Mouse (Mus musculus): ENCODE data around the gene D930048N14Rik.
A peak's percentile ranks its signal among the peaks of the same experiment; 100 is the strongest.

D930048N14Rik gene

DNA sequence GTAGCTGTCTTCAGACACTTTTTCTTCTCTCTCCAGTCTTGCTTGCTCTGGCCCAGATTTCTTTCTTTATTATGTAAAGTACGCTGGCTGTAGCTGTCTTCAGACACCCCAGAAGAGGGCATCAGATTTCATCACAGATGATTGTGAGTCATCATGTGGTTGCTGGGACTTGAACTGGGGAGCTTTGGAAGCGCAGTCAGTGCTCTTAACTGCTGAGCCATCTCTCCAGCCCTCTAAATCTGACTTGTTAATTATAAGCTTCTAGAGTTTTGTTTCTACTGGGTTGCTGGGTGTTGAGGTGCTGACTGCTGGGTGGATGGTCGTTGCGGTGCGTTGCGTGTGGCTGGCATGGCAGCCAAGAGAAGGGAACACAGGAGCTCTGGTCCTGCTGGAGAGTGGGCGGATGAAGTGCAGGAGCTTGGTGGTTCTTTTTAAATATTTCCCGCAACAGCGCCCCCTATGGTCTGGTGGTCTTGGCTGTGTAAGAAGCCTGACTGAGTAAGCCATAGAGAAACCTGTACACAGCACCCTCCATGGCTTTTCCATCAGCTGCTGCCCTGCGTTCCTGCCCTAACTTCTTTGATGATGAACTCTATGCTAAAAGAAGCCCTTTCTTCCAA, 52.7 kb downstream of the D930048N14Rik start:
- peak; percentile 53 to 65 for DNase-seq

DNA sequence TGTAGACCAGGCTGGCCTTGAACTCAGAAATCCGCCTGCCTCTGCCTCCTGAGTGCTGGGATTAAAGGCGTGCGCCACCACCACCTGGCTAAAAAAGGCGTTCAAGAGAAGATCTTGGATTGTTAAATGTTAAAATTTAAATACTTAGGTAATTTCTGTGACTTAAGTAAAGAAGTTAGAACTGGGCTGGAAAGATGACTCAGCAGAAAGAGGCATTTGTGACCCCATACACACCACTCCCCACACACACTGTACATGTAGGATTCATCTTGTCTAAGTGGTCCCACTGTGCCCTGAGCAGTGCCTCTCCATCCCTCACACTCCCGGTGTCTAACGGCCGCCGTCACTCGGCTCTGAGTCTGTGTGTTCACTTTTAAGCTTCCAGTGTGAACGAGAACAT, 55.7 kb downstream of the D930048N14Rik start:
- no peak for DNase-seq

DNA sequence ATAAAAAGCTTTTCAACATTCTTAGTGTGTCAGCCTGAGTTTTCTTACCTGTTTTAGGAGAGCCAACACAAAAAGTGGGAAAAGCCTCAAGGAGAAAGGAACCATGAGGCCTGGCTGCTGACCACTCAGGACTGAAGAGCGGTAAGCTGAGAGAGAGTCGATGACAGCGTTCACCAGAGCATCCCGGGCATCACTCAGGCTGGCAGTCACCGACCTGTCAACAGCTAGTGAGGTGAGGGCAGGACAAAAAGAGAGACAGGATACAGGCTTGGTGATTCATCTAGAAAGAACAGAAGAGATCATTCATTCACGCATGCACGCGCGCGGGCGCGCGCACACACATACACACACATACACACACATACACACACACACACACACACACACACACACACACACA, 56.3 kb downstream of the D930048N14Rik start:
- DNase-seq, result no peak
